Mouse (Mus musculus): ENCODE data around the gene Irgc1. TPM values are rescaled to one million over a fixed set of nuclear protein-coding genes. Genes with fewer than 3 reads are reported as not detected.
A peak's percentile ranks its signal among the peaks of the same experiment; 100 is the strongest.
"Not testable (repeated sequence)": the region's sequence is repeated elsewhere in the genome, so short reads cannot be mapped to it uniquely, and the experiment has no call there.

Irgc1 gene
- polyA plus RNA-seq (2015; fragmentation: Nextera tagmentation; extraction: Ambion mirVana), result not detected in 2 replicates

DNA sequence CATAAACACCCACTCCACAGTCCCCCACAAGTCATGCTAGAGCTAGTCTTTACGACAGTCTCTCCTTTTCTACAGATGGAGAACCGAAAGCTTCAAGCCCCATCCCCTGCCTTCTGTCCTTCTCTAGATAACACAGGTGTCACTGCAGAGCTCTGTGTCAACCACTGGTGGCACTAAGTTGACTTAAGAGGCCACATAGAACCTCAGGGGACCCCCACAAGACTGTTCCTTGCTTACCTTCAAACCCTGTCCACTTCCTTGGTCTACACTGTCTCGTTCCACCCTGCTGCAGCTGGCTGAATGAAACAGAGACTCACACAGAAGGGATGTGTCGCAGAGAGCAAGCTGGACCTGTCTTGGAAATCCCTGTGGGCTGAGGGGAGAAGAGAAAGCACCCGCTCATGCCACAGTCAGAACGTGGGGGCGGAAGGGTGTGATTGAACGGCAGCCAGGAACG is at the start of gene Irgc1:
TSS of gene Irgc1 (minus strand) at position 443 of the 457 bp plus-strand sequence.
- 68% methylated on average over 9 of the region's 9 CpGs for WGBS
- H3K9me3 ChIP-seq, result no peaks in the 10 kb centered on the region
- H3K4me1 ChIP-seq, result 0 out of 2 replicates have a peak, but pooled peaks cover 4% of the 10 kb centered on the region
- no peak within 1 kb of the TSS for H3K27ac ChIP-seq
- ATAC-seq (ENCODE audit: insufficient read depth, low FRiP score, low read depth), result no peak
- no peak within 1 kb of the TSS for H3K4me3 ChIP-seq (replicated peaks)
- H3K4me2 ChIP-seq, result no peak within 1 kb of the TSS
- H3K27me3 ChIP-seq (replicated peaks), result no peaks in the 10 kb centered on the region
- no peaks in the 10 kb centered on the region for H3K36me3 ChIP-seq
- H3K9ac ChIP-seq, result no peak within 1 kb of the TSS

GRCm38 (mm10) chr7:24501492-24501891 is 49.4 kb upstream of the Irgc1 start:
- no peak overlapping the region for H3K4me3 ChIP-seq (replicated peaks)
- no peaks in the 10 kb centered on the region for H3K36me3 ChIP-seq
- no peak overlapping the region for H3K27ac ChIP-seq
- 51% methylated on average over 21 of the region's 21 CpGs for WGBS
- no peak overlapping the region for H3K4me2 ChIP-seq
- no peaks in the 10 kb centered on the region for H3K9me3 ChIP-seq
- no peak overlapping the region for H3K9ac ChIP-seq
- ATAC-seq (ENCODE audit: insufficient read depth, low FRiP score, low read depth), result no peak
- peaks cover 19% of the 10 kb centered on the region for H3K27me3 ChIP-seq (replicated peaks)
- peaks cover 26% of the 10 kb centered on the region for H3K4me1 ChIP-seq

DNA sequence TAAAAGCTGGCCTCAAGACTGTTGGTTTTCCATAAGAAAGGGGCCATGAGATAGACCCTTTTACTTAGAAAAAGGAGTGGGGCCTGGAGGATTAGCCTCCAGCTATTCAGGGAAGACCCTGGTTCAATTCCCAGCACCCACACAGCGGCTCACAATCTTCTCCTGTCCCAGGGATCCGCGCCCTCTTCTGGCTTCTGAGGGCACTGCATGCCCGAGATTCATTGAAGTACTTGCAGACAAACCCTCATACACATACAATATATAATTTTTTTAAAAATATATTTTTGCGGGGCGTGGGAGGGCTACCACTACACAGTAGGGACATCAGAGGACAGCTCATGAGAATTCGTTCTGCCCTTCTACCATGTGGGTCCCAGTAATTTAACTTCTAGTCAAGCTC is 48.8 kb upstream of the Irgc1 start:
- no peak overlapping the region for H3K4me2 ChIP-seq
- no peak overlapping the region for H3K27ac ChIP-seq
- no peaks in the 10 kb centered on the region for H3K36me3 ChIP-seq
- peaks cover 19% of the 10 kb centered on the region for H3K27me3 ChIP-seq (replicated peaks)
- WGBS, result 34% methylated on average over 7 of the region's 7 CpGs
- H3K9me3 ChIP-seq, result no peaks in the 10 kb centered on the region
- no peak for ATAC-seq (ENCODE audit: insufficient read depth, low FRiP score, low read depth)
- H3K4me1 ChIP-seq, result peaks cover 24% of the 10 kb centered on the region
- H3K9ac ChIP-seq, result no peak overlapping the region
- no peak overlapping the region for H3K4me3 ChIP-seq (replicated peaks)

DNA sequence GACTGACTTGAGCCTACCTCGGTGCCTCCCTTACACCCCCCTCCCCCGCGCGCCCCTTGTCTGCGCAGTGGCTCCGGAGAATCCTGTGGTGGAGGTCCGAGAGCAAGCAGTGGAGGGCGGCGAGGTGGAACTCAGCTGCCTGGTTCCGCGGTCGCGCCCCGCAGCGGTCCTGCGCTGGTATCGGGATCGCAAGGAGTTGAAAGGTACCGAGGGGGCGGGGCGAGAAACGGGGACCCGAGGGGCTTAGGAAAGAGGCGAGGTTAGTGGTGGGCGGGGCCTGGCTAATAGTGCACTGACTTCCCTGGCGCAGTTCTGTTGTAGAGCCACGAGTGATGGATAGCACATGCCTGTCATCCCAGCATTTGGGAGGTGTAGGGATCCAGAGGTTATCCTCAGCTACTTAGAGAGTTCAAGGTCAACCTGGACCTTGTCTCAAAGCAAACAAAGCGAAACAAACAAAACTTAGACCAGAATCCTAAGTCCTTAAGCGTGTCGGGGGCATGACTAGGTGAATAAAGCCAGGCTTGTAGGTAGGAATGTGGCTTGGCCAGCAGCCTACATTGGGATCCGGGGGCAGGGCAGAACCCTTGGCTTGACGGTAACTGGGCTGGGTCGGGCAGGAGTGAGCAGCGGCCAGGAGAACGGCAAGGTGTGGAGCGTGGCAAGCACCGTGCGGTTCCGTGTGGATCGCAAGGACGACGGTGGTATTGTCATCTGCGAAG is 47.9 kb upstream of the Irgc1 start:
- no peaks in the 10 kb centered on the region for H3K36me3 ChIP-seq
- H3K9me3 ChIP-seq, result no peaks in the 10 kb centered on the region
- H3K9ac ChIP-seq, result no peak overlapping the region
- H3K4me2 ChIP-seq, result peak overlapping the region; percentile 64
- peaks cover 19% of the 10 kb centered on the region for H3K27me3 ChIP-seq (replicated peaks)
- ATAC-seq (ENCODE audit: insufficient read depth, low FRiP score, low read depth), result no peak; the same call in 1 of the 2 replicates
- H3K4me1 ChIP-seq, result peaks cover 18% of the 10 kb centered on the region; the same call in 1 of the 2 replicates
- H3K4me3 ChIP-seq (replicated peaks), result peak overlapping the region; percentile 33
- H3K27ac ChIP-seq, result no peak overlapping the region
- 11% methylated on average over 43 of the region's 43 CpGs for WGBS

DNA sequence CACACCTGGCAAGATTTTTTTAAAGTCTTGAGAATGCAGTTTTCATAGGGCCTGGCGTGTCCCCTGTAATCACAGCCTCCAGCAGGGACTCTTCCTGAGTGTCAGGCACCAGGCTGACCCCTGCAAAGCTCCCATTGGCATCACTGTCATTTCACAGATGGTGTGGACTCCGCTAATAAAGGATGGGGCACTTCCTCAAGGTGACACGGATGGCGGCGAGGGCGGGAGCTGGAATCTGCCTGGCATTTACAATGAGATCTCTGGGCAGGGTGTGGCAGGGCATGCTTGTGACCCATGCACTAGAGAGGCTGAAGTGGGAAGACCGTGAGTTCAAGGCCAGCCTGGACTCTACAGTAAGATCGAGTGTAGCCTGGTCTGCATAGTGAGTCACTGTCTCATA is 36.2 kb upstream of the Irgc1 start:
- no peak for ATAC-seq (ENCODE audit: insufficient read depth, low FRiP score, low read depth)
- Histone ChIP-seq H3K27me3 (replicated peaks) (no peaks in the 10 kb centered on the region), H3K9me3 (no peaks in the 10 kb centered on the region), H3K4me1 (peaks cover 9% of the 10 kb centered on the region; the same call in 1 of the 2 replicates), H3K36me3 (no peaks in the 10 kb centered on the region), H3K4me3 (replicated peaks) (no peak overlapping the region), H3K4me2 (no peak overlapping the region), H3K9ac (no peak overlapping the region), H3K27ac (no peak overlapping the region)
- 87% methylated on average over 8 of the region's 8 CpGs for WGBS

DNA sequence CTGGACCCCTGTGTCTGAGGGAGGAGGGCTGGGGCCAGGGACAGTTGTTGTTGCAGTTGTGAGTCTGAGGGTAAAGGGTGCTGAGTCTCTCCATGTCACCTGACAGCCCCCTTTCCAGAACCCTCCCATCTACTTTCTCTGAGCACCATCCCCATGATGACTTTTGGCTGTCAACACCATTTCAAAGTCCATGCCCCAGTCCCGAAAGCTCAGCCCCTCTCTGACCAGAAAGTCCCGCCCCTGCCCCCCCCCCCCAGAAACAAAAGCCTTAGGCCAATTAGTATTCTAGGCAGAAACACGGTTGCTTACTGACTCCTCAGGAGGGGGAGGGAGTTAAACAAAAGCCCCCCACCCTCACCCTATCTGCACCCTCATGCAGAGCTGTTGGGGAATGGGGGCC is 35.3 kb upstream of the Irgc1 start:
- no peaks in the 10 kb centered on the region for H3K36me3 ChIP-seq
- peaks cover 9% of the 10 kb centered on the region; the same call in 1 of the 2 replicates for H3K4me1 ChIP-seq
- 50% methylated on average over 3 of the region's 3 CpGs for WGBS
- no peak overlapping the region for H3K4me3 ChIP-seq (replicated peaks)
- ATAC-seq (ENCODE audit: insufficient read depth, low FRiP score, low read depth), result no peak
- H3K4me2 ChIP-seq, result no peak overlapping the region
- 0 out of 2 replicates have a peak, but pooled peaks cover 5% of the 10 kb centered on the region for H3K27me3 ChIP-seq (replicated peaks)
- H3K27ac ChIP-seq, result no peak overlapping the region
- H3K9me3 ChIP-seq, result no peaks in the 10 kb centered on the region
- no peak overlapping the region for H3K9ac ChIP-seq

DNA sequence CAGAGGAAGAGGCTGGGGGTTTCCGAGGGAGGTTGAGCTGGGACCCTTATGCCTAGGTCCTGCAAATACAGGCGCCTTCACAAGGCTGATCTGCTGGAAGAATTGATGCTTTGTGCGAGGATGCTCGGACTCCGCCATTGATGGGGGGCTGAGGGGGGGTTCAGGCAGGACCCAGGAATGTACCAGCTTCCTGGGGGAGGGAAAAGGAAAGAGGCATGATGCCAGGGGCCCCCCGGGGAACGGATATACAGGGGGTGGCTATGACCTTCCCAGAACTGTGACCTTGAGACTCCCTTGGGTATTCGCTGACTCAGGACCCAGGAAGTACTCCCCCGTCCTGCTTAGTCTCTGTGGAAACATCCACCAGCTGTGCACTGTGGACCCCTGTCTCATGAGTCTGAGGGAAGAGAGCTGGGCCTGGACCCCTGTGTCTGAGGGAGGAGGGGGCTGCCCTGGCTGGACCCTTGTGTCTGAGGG is 34.6 kb upstream of the Irgc1 start:
- Histone ChIP-seq H3K27ac (no peak overlapping the region), H3K36me3 (no peaks in the 10 kb centered on the region), H3K9me3 (no peaks in the 10 kb centered on the region), H3K4me3 (replicated peaks) (no peak overlapping the region), H3K4me2 (no peak overlapping the region), H3K27me3 (replicated peaks) (0 out of 2 replicates have a peak, but pooled peaks cover 5% of the 10 kb centered on the region), H3K4me1 (peaks cover 9% of the 10 kb centered on the region; the same call in 1 of the 2 replicates), H3K9ac (no peak overlapping the region)
- peak; percentile 44; the same call in 1 of the 2 replicates for ATAC-seq (ENCODE audit: insufficient read depth, low FRiP score, low read depth)
- 42% methylated on average over 9 of the region's 9 CpGs for WGBS

DNA sequence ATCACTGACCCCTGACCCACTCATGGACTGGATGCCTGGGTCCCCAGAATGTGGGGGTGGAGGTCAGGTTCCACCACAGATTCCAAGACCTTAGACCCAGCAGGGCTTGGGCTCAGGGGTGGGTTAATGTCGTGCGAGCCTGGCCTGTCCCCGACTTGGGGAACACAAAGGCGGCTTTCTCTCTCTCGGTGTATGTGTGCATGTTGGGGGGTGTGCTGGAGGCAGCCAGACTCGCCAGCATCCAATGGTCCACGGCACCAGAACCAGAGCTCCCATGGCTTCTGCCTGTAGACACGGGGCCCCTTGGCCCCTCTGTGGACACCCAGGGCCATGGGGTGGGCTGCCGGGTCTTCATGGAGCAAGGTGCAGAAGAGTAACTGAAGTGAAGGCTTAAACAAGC is 33.4 kb upstream of the Irgc1 start:
- ATAC-seq (ENCODE audit: insufficient read depth, low FRiP score, low read depth), result no peak
- H3K4me1 ChIP-seq, result peaks cover 19% of the 10 kb centered on the region
- no peak overlapping the region for H3K9ac ChIP-seq
- 0 out of 2 replicates have a peak, but pooled peaks cover 5% of the 10 kb centered on the region for H3K27me3 ChIP-seq (replicated peaks)
- H3K9me3 ChIP-seq, result no peaks in the 10 kb centered on the region
- H3K36me3 ChIP-seq, result no peaks in the 10 kb centered on the region
- no peak overlapping the region for H3K27ac ChIP-seq
- WGBS, result 82% methylated on average over 9 of the region's 9 CpGs
- H3K4me3 ChIP-seq (replicated peaks), result no peak overlapping the region
- no peak overlapping the region for H3K4me2 ChIP-seq

- not testable (repeated sequence) for H3K27ac ChIP-seq; H3K9me3 ChIP-seq; H3K36me3 ChIP-seq; H3K27me3 ChIP-seq (replicated peaks); H3K9ac ChIP-seq; H3K4me3 ChIP-seq (replicated peaks); ATAC-seq (ENCODE audit: insufficient read depth, low FRiP score, low read depth); H3K4me2 ChIP-seq
- peaks cover 19% of the 10 kb centered on the region for H3K4me1 ChIP-seq
- 55% methylated on average over 6 of the region's 6 CpGs for WGBS
Measured at GRCm38 (mm10) chr7:24483291-24483690, 31.2 kb upstream of the Irgc1 start.

DNA sequence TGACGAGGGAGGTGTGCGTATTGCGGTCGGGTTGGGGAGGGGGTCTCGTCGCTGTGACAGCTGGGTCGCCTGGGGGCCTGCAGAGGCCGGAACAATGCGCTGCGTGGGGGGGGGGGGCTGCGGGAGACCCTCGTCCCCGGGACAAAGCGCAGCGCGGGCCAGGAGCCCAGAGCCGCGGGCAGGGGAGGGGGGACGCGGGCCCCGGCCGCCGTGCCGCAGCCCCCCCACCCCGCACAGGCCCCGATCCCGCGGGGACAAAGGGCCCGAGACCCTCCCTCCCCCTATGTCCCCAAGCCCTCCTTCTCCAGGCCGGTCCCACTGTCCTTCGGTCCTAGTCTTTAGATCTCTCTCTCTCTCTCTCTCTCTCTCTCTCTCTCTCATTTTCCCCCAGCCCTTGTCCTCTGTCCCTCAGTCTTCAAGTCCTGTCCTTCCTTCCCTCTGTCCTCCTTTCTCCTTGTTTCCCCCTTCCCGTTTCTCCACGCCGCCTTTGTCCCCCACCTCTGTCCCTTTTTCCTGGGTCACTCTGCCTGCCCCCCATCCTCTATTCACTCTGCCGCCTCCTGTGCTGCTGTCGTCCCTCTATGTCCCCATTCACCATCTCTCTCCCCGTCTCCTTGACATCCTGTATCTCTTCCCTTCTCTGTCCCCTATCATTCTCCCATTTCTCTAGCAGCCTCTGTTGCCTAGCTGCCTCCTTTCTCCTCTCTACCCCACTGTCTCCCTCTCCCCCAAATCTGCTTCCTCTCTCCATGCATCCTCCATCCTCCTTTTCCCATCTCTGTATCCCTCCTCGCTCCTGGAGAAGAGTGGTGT is 30.3 kb upstream of the Irgc1 start:
- 0 out of 2 replicates have a peak, but pooled peaks cover 5% of the 10 kb centered on the region for H3K27me3 ChIP-seq (replicated peaks)
- H3K4me1 ChIP-seq, result peaks cover 19% of the 10 kb centered on the region
- H3K4me2 ChIP-seq, result peak overlapping the region; percentile 99
- no peaks in the 10 kb centered on the region for H3K9me3 ChIP-seq
- ATAC-seq (ENCODE audit: insufficient read depth, low FRiP score, low read depth), result no peak; the same call in 1 of the 2 replicates
- WGBS, result 9% methylated on average over 12 of the region's 38 CpGs
- peak overlapping the region; percentile 63 for H3K4me3 ChIP-seq (replicated peaks)
- no peak overlapping the region for H3K27ac ChIP-seq
- H3K36me3 ChIP-seq, result no peaks in the 10 kb centered on the region
- H3K9ac ChIP-seq, result peak overlapping the region; percentile 20; the same call in 1 of the 2 replicates

- peak within 1 kb of the TSS; percentile 63 for H3K4me3 ChIP-seq (replicated peaks)
- peak; percentile 79 for ATAC-seq (ENCODE audit: insufficient read depth, low FRiP score, low read depth)
- H3K9ac ChIP-seq, result peak within 1 kb of the TSS; percentile 20
- no peaks in the 10 kb centered on the region for H3K9me3 ChIP-seq
- 0 out of 2 replicates have a peak, but pooled peaks cover 5% of the 10 kb centered on the region for H3K27me3 ChIP-seq (replicated peaks)
- WGBS, result under 1% methylated on average over 72 of the region's 83 CpGs
- H3K4me2 ChIP-seq, result peak within 1 kb of the TSS; percentile 99
- H3K27ac ChIP-seq, result no peak within 1 kb of the TSS
- peaks cover 13% of the 10 kb centered on the region for H3K4me1 ChIP-seq
- H3K36me3 ChIP-seq, result no peaks in the 10 kb centered on the region
Measured at GRCm38 (mm10) chr7:24481474-24482207, 29.5 kb upstream of the Irgc1 start, which contains the start of gene Cadm4. Cadm4 (plus strand) TSS chr7:24482023.

All from stomach, embryonic 15.5 days (tissue).